Mouse (Mus musculus) MEL-GATA-1-ER (cell line): Measurements from ENCODE around the gene Cars2.
"Not testable (repeated sequence)": the region's sequence is repeated elsewhere in the genome, so short reads cannot be mapped to it uniquely, and the experiment has no call there.

Experiments used
- DNase-seq: peaks from one replicate; pipeline ENCODE4 v3.0.0-alpha.2; 2012; ENCODE audit warnings: low read depth; ENCODE audit errors: extremely low read depth

Gene Cars2

DNA sequence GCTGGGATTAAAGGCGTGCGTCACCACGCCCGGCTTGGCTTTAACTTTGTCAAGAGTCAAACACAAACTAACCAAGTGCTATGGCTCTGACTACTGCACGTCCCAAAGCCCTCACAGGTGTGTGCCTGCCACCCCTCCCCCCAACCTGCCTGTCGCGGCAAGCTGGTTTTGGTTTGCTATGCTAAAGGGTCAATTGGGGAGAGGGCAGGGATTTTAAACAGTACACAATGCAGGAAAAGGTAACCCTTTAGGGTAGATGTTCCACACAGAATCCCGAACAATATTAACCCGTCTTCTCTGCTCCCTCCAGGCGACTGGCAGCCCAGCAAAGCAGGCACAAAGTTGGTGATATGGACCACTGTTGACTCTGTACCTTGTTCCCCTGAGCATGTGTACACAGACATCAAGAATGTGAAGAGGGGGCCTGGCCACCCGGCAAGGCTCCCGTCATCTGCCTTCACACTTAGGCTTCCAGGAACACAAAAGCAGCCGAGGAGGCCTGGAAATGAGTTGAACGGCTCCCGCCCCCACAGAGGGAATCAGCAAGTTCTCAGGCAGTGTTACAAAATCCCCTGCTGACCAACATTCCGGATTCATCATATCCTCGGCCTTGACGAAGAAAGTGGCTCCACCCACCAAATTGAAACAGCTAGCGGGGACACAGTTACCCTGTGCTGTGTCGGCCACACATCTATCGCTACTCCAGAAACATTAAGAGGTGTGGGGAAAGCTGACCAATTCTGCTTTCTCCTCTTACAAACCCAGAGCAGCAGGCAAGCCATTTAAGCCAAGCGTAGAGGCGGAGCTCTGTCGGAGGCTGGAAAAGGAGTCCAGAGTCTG, 74.0 kb downstream of the Cars2 start:
- no peak for DNase-seq

DNA sequence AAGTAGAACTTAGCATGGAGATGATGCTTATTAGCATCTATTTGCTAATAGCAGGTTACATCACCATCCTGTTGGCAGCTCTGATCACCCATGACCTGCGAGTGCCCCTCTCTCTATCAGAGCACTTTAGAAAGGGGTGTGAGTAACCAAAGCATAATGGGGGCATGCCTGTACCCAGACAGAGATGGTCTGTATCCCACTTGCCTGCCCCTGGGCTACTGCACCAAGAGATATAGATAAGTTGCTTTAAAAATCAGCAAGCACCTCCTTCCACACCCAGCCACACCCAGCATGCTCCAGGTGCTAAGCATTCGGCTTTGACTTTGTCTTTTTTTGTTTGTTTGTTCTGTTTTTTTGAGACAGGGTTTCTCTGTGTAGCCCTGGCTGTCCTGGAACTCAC, 74.7 kb downstream of the Cars2 start:
- no peak for DNase-seq

DNA sequence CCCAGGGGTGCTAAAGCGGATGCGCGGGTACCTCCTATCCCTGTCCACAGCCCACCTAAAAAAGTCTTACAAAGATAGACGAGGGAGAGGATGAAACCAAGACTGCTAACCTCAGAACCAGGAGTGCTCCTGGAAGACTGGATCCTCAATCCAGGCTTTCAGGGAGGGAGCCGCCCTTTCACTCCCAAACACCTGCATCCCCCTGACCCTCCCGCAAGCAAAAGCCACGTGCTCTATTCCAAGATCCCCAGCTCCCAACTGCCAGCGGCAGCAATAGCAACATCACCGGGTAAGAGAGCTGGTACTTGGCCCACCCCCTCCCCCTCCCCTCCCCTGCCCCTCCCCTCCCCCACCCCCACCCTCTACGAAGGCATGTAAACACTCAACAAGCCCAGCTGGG, 75.2 kb downstream of the Cars2 start:
- DNase-seq = no peak

DNA sequence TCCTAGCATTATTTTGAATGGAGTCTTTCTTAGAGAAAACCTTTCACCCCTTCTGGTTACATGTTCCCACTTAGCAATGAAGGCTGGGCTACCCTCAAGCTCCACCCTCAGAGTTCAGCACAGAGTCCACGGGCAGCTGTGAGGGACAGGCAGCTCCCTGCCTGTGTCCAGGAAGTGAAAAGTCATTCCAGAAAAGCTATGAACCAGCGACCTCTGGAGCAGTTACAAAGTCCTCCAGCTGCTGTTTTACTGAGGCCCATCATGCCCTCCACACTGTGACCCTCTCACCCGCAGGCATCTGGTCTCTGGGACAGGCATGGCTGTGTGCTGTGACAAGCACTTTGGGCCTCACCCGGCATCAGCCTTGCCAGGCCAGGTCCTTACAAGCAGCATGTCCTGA, 77.5 kb downstream of the Cars2 start:
- no peak for DNase-seq

DNA sequence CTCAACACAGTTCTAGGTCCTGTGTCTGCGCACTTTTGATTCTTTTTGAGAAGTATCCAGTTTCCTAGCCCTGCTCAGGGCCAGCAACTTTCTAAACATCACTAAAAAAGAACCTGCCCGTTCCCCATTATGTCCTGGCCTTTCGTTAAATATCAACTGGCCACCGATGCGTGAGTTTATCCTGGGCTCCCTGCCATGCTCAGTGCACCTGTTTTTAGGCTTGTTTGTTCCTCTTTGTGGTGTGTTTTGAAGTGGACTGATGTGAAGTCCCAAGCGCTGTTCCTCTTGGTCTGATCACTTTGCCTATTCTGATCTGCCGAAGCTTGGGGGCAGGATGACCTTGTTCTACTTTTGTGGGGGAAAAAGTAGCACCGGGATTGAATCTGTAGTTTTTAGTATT, 79.3 kb downstream of the Cars2 start:
- DNase-seq = no peak

DNA sequence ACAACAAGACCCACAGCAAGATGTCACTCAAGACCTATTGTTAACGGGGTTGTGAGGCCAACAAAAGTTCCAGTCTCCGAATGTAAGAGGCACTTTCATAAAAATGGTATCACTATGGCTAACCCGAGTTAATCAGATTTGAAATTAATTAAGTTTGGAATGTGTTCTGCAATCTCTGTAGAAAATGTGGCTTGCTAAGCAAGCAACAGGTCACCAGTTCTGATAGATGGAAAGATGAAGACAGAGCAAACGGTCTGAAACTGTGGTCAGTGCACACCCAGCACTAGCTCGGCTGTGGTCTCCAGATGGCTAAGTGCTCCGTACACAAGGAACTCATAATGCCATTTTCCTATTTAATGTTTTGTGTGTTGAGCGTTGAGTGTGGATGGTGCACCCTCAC, 79.9 kb downstream of the Cars2 start:
- DNase-seq = no peak

DNA sequence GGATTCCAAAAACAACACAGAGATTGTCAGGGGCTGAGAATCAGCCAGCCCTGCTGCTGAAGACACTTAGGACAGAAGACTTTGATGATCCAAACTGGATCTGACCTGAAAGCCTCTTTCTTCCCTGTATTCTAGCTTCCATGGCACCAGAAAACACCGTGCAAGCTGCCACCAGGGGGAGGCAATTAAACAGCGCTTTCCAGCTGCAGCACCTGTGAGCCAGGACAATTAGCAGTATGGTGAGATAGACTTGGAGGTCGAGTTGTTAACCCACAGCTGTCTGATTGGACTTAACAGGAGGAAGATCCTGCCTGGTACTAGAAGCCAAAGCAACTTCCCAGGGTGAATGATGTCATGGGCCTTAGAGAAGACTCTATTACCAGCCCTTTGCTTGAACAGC, 81.5 kb downstream of the Cars2 start:
- no peak for DNase-seq

DNA sequence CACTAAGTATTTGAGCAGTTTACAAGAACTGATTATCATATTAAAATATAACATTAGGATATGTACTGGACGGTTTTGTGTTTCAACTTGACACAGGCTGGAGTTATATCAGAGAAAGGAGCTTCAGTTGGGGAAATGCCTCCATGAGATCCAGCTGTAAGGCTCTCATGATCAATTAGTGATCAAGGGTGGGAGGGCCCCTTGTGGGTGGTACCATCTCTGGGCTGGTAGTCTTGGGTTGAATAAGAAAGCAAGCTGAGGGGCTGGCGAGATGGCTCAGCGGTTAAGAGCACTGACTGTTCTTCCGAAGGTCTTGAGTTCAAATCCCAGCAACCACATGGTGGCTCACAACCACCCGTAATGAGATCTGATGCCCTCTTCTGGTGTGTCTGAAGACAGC, 84.1 kb downstream of the Cars2 start:
- not testable (repeated sequence) for DNase-seq

DNA sequence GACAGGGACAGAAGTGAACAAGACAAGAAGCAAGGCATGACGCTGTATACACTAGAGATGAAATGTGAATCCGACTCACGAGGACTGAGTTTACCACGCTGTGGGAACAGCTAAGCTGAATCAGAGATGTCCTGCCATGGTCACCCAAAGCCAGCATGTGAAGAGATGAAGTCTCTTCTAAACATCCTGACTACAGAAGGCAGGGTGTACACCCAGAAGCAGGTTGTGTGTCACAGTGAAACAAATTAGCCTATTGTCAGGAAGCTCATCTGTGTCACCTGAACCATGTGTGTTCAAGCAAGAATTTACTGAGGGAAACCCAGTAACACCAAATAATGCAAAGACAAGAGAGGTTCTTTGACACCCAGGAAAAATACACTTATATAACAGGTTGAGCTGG, 85.0 kb downstream of the Cars2 start:
- no peak for DNase-seq

DNA sequence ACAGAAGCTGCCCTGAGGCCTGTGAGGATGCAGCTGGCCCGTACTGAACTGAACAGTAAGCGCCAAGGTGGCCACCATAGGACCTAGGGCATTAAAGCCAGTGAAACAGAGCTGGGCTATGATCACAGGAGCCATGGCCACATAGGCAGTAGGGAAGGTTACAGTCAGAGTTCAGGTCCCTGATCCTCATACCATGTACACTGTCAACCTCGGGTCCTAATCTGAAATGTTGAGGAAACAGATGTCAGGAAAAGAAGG, 85.9 kb downstream of the Cars2 start:
- DNase-seq = no peak
